Mouse (Mus musculus): ENCODE data around the gene Emilin3.

The Emilin3 gene

DNA sequence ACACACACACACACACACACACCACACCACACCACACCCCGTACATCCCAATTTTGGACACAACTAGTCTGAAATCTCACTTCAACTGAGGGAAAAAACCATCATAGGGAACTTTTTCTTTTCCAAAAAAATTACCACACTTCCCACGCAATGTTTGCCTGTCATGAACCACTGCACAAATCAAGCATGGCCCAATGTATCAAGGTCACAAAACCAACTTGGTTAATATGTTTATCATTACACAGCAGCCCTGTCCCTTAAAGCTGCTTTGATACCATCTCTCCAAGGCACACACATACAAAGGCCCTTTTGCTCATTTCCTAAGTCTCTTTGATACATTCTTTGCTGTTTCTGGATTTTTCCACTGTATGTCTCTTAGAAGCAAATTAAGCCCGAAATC is 40.8 kb downstream of the Emilin3 start:
- DNase-seq: no peak

- DNase-seq: no peak
These were observed 42.7 kb downstream of the Emilin3 start for GRCm38 (mm10) chr2:160869446-160869845.

GRCm38 (mm10) chr2:160865266-160865665 is 46.9 kb downstream of the Emilin3 start:
- peak; percentile 35 for DNase-seq

- DNase-seq: no peak
These were observed 48.0 kb downstream of the Emilin3 start for GRCm38 (mm10) chr2:160864112-160864511.

- no peak for DNase-seq
These were observed 51.8 kb downstream of the Emilin3 start for GRCm38 (mm10) chr2:160860363-160860762.

Measured in cerebellum, adult 8-10 months (tissue).